Mouse (Mus musculus) kidney, adult 2 months (tissue): Measurements from ENCODE around the gene Ly86.

Source experiments
- CTCF ChIP-seq: fragments of 200-500 bp; conservative IDR thresholded peaks from 2 replicates; pipeline ENCODE4 v1.5.1; 2011; ENCODE audit warnings: low read depth, mild to moderate bottlenecking, control low read depth, low read length, moderate library complexity, mixed read lengths; ENCODE audit not compliant: insufficient read depth, insufficient read length
- POLR2A ChIP-seq: fragments of 200-500 bp; IDR thresholded peaks from one replicate; pipeline ENCODE4 v1.6.1; 2011; ENCODE audit warnings: low read depth, low read length, control low read depth

DNA sequence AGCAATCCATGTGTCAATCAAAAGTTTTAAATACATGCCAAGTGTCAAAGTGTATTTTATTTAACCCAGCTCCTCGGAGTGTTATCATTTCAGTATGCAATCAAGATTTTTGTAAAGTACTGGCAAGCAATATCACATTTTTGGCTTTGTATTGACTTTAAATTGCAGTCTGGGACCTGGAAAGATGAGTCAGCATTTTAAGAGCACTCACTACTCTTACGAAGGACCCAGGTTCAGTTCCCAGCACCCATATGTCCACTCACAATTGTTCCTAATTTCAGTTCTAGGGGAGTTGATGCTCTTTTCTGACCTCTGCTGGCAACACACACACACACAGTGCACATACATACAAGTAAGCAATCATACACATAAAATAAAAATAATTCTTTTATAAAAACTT lies 86.7 kb downstream of the Ly86 start:
- no peak for TF ChIP-seq CTCF
- TF ChIP-seq POLR2A = no peak
